Mouse (Mus musculus) thymus, adult 2 months (tissue): ENCODE results near the gene Gm21915.

Experiments
- CTCF ChIP-seq: fragments of 200-500 bp; IDR thresholded peaks from 2 replicates; pipeline ENCODE4 v1.5.1; 2012; ENCODE audit warnings: mild to moderate bottlenecking, control low read depth, low read length, moderate library complexity, borderline replicate concordance; ENCODE audit not compliant: control insufficient read depth, poor library complexity, insufficient read depth; ENCODE audit errors: extremely low read depth
- POLR2A ChIP-seq: fragments of 200-500 bp; IDR thresholded peaks from 2 replicates; pipeline ENCODE4 v1.6.1; 2012; ENCODE audit warnings: mild to moderate bottlenecking, low read length, control low read depth, moderate library complexity; ENCODE audit not compliant: control insufficient read depth, poor library complexity, insufficient read depth; ENCODE audit errors: extremely low read depth

GRCm38 (mm10) chr9:40631101-40631500 is 39.3 kb upstream of the Gm21915 start:
- TF ChIP-seq CTCF (no peak), POLR2A (no peak)
